Mouse (Mus musculus): Measurements from ENCODE around the gene Erh.

Gene Erh

GRCm38 (mm10) chr12:80594781-80595180 is 49.4 kb downstream of the Erh start:
- Histone ChIP-seq H3K4me1 (replicated peaks; ENCODE audit: low read depth, low read length) (peaks cover 18% of the 10 kb centered on the region), H3K27me3 (ENCODE audit: insufficient read depth, low read length) (peaks cover 8% of the 10 kb centered on the region; the same call in 1 of the 2 replicates), H3K9me3 (ENCODE audit: low read length) (no peaks in the 10 kb centered on the region), H3K4me3 (replicated peaks; ENCODE audit: low read length) (no peak overlapping the region), H3K36me3 (ENCODE audit: insufficient read depth, low read length) (no peaks in the 10 kb centered on the region)
- TF ChIP-seq POU5F1 (IDR thresholded peaks at IDR 0.05; ENCODE audit: borderline replicate concordance, low read length) (no peak), NANOG (IDR thresholded peaks at IDR 0.05; ENCODE audit: borderline replicate concordance, low read length) (no peak), CTCF (conservative IDR thresholded peaks at IDR 0.05; ENCODE audit: low read length) (no peak)

- H3K27me3 ChIP-seq (ENCODE audit: insufficient read depth, low read length), result peaks cover 8% of the 10 kb centered on the region; the same call in 1 of the 2 replicates
- TF ChIP-seq POU5F1 (IDR thresholded peaks at IDR 0.05; ENCODE audit: borderline replicate concordance, low read length), result no peak
- TF ChIP-seq NANOG (IDR thresholded peaks at IDR 0.05; ENCODE audit: borderline replicate concordance, low read length), result no peak
- no peak for TF ChIP-seq CTCF (conservative IDR thresholded peaks at IDR 0.05; ENCODE audit: low read length)
- no peaks in the 10 kb centered on the region for H3K36me3 ChIP-seq (ENCODE audit: insufficient read depth, low read length)
- no peak overlapping the region for H3K4me3 ChIP-seq (replicated peaks; ENCODE audit: low read length)
- peaks cover 14% of the 10 kb centered on the region for H3K4me1 ChIP-seq (replicated peaks; ENCODE audit: low read depth, low read length)
- no peaks in the 10 kb centered on the region for H3K9me3 ChIP-seq (ENCODE audit: low read length)
These were observed 50.0 kb downstream of the Erh start for GRCm38 (mm10) chr12:80594141-80594540.

- Histone ChIP-seq H3K9me3 (ENCODE audit: low read length) (no peaks in the 10 kb centered on the region), H3K4me1 (replicated peaks; ENCODE audit: low read depth, low read length) (no peaks in the 10 kb centered on the region), H3K27me3 (ENCODE audit: insufficient read depth, low read length) (peaks cover 12% of the 10 kb centered on the region), H3K4me3 (replicated peaks; ENCODE audit: low read length) (no peak overlapping the region), H3K36me3 (ENCODE audit: insufficient read depth, low read length) (no peaks in the 10 kb centered on the region)
- TF ChIP-seq NANOG (IDR thresholded peaks at IDR 0.05; ENCODE audit: borderline replicate concordance, low read length), result no peak
- no peak for TF ChIP-seq POU5F1 (IDR thresholded peaks at IDR 0.05; ENCODE audit: borderline replicate concordance, low read length)
- peak; percentile 19 for TF ChIP-seq CTCF (conservative IDR thresholded peaks at IDR 0.05; ENCODE audit: low read length)
These were observed 59.2 kb downstream of the Erh start for GRCm38 (mm10) chr12:80584973-80585372.

Measured in E14TG2a.4 (cell line).